Mouse (Mus musculus) frontal cortex, adult 2 months (tissue): Measurements from ENCODE around the gene Heatr4. TPM values are rescaled to one million over a fixed set of nuclear protein-coding genes. Genes with fewer than 3 reads are reported as not detected.
"Not testable (repeated sequence)": the region's sequence is repeated elsewhere in the genome, so short reads cannot be mapped to it uniquely, and the experiment has no call there.

Source experiments
- DNase-seq, 2 experiments: peaks; one replicate each; pipeline ENCODE4 v3.0.0; 2022; ENCODE audit warnings: low spot score in 1 of 2; ENCODE audit errors: extremely low spot score in 1 of 2
- polyA plus RNA-seq: library from polyadenylated mRNA; depleted of rRNA; stranded (reverse); fragments of >200 nt; gene quantifications from 2 replicates; pipeline ENCODE4 v1.2.3, GENCODE M21; 2012

The Heatr4 gene
- polyA plus RNA-seq, 1 experiment: 0.06 TPM

GRCm38 (mm10) chr12:83999237-83999636, 14.6 kb upstream of the Heatr4 start:
- DNase-seq: not testable (repeated sequence)

DNA sequence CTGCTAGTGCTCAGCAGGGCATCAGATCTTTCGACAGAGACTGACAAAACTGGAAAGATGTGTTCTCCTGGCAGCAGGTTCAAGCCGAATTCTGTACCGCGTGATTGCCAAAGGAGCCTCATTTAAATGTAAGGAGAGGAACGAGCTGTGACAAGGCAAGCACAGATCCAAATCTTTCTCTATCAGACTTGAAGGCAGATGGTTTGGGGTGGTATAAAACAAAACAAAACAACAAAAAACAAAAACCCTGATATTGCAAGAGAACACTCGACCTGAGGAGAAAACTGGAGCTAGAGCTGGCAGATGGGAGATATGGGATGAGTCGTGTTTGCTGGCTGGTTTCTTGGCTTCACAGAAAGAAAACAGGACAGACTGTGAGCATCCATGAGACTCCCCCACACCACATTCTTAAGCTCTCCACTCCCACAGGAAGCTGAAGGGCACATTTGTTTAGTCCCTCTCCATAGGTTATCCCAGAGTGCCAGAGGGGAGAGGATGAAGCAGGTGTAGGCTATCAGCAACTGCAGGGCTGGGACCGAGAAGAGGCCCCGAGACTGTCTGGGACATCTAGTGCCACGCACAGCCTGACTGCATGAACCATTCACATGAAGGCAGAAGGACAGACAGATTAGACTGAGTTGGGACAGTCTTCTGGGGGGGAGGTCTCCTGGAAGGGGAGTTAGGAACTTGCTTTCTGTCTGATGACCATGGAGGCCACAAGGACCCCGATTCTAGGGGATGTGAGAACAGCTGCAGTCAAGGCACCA, 13.9 kb upstream of the Heatr4 start:
- no peak for DNase-seq

DNA sequence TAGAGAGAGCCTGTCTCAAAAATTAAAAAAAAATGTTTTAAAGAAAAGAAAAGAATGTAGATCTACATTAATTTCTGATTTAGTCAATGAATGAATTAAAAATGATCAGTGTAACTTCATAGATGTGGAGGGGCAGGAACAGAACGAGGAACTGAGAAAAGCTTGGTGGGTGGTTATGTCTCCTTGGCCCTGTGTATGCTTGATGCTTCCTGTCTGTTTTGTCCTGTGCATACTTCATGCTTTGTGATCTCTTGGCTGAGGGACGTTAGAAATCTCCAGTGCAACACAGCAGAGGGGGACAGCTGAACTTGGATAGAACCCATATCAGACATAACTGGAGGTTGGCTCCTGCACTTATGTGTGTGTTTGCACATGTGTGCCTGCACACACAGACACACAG, 12.6 kb upstream of the Heatr4 start:
- no peak for DNase-seq

GRCm38 (mm10) chr12:83989378-83989777, 4.7 kb upstream of the Heatr4 start:
- DNase-seq: no peak

DNA sequence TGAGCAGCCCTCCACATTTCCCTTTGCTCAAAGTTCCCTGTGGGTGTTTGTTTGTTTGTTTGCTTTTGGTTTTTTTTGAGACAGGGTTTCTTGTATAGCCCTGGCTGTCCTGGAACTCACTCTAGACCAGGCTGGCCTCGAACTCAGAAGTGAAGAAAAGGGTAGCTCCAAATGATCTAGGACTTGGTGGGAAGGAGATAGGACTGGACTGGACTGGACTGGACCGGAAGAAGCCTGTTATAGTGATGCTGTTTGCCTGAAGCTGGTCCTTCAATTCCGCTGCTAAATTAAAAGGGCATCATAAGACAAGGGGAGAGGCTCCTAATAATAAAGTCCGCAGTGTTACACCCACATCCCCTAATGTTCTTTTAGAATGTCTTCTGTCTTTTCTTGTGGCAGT, 3.8 kb upstream of the Heatr4 start:
- no peak for DNase-seq

GRCm38 (mm10) chr12:83987583-83988441, 3.2 kb upstream of the Heatr4 start, which contains the start of gene Acot2:
Gene Acot2 (plus strand): TSS chr12:83987861.
- DNase-seq: peak; percentile 71 to 75

- no peak for DNase-seq
Measured at GRCm38 (mm10) chr12:83987242-83987582, 2.6 kb upstream of the Heatr4 start.

DNA sequence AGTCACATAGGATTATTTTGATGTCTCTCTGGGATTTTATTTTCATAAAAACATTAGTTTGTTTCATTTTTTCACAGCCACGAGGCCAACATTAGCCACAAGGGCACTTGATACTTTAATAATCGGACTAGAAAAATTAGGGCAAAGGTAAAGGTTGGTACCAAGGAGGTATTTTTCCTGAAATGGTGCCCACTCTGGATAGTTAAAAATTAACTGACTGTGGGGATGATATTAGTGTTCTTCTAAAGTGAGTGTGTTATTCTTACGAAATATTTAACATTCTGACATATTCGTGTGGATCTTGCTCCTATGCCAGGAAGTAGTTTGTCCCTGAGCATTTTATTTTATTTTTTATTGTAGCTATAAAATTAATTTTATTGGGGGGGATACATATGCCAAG, 3.0 kb downstream of the Heatr4 start:
- no peak for DNase-seq

DNA sequence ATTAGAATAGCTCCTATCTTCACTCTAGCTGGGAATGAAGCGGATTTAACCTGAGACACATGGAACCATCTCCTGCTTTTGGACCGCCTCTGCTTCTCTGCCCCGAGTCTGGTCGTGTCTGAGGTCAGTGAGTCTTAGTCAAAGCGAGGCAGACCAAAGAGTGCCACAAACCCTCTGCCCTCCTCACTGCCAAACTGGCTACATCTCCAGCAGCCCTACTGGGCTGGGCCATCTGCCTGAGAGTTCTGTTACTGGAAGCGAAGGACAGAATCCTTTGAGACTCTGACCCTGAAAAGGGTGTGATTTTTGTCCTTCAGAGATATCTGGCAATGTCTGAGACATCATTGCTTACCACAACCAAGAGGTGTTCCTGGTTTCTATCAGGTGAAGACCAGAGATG, 5.8 kb downstream of the Heatr4 start:
- no peak for DNase-seq

- DNase-seq: peak in 1 of 2 experiments; percentile 77
Measured at GRCm38 (mm10) chr12:83972117-83972516, 12.5 kb downstream of the Heatr4 start.

DNA sequence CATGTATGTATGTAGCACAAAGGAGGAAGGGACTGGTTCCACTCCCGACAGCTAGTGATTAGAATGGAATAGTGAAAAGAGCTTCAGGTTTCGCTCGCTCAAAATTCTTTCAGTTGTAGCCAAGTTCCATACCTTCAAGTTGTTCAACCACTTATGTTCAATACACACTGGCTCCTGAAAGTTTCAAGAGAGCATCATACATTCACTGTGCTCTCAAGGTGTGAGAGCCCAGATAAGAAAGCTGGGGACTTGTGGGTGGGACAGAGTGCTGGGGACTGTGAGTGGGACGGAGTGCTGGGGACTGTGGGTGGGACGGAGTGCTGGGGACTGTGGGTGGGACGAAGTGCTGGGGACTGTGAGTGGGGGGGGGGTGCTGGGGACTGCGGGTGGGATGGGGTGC, 19.4 kb downstream of the Heatr4 start:
- no peak for DNase-seq

- DNase-seq: no peak
Measured at GRCm38 (mm10) chr12:83958278-83958677, 26.4 kb downstream of the Heatr4 start.

DNA sequence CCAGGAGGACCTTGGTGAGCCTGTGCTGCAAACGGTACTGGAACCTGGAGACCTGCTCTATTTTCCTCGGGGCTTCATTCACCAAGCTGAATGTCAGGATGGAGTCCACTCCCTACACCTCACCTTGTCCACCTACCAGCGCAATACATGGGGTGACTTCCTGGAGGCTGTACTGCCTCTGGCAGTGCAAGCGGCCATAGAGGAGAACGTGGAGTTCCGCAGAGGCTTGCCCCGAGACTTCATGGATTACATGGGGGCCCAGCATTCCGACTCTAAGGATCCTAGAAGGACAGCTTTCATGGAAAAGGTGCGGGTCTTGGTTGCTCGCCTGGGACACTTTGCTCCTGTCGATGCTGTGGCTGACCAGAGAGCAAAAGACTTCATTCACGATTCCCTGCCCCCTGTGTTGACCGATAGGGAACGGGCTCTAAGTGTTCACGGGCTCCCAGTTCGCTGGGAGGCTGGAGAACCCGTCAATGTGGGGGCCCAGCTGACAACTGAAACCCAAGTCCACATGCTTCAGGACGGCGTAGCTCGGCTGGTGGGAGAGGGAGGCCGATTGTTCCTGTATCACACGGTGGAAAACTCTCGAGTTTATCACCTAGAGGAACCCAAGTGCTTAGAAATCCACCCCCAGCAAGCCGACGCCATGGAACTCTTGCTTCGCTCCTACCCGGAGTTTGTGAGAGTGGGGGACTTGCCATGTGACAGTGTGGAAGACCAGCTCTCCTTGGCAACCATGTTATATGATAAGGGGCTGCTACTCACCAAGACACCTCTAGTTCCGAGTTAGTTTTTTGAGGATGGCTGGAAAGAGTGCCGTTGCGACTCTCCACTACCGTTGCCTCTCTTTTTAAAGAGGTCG, 32.7 kb downstream of the Heatr4 start:
- DNase-seq: no peak

DNA sequence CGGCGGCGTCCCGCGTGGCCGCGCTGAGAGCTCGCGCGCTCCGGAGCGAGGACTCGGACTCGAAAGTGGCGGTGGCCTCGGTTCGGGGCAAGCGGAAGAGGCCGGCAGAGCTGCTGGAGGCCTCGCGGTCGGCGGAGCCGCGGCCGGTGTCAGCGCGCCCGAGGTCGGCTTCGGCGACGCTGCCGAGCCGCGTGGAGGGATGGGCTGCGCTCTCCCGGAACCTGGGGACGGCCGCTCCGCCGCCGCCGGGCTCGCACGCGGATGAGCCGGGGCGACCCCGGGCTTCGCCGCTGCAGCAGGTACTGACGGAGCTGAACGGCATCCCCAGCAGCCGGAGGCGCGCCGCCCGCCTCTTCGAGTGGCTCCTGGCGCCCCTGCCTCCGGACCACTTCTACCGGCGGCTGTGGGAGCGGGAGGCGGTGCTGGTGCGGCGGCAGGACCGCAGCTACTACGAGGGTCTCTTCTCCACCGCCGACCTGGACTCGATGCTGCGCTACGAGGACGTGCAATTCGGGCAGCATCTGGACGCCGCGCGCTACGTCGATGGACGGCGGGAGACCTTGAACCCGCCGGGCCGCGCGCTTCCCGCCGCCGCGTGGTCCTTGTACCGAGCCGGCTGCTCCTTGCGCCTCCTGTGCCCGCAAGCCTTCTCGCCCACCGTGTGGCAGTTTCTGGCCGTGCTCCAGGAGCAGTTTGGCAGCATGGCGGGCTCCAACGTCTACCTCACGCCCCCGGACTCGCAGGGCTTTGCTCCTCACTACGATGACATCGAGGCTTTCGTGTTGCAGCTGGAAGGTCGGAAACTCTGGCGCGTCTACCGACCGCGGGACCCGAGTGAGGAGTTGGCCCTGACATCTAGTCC, 33.6 kb downstream of the Heatr4 start:
- peak in 1 of 2 experiments; percentile 73 for DNase-seq

DNA sequence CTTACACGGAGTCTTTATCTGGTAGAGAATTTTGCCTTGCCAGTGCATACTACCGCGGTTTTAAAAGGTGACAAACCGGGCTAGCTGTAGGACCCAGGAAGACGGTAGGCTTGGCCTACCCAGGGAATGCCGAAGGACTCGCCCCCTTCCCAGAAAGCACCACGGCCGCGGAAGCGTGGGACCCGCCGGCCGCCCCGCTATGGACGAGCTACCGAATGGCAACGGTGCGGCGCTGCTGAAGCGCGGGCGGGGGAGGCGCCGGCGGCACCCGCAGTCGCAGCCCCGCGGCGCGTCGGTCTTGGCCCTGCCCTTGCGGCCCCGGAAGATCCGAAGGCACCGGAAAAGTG, 34.2 kb downstream of the Heatr4 start, which contains the start of gene Riox1:
TSS of gene Riox1 (plus strand) at position 116 of the 347 bp plus-strand sequence.
- peak; percentile 61 to 91 for DNase-seq

- no peak for DNase-seq
Measured at GRCm38 (mm10) chr12:83949776-83950492, 34.7 kb downstream of the Heatr4 start.

DNA sequence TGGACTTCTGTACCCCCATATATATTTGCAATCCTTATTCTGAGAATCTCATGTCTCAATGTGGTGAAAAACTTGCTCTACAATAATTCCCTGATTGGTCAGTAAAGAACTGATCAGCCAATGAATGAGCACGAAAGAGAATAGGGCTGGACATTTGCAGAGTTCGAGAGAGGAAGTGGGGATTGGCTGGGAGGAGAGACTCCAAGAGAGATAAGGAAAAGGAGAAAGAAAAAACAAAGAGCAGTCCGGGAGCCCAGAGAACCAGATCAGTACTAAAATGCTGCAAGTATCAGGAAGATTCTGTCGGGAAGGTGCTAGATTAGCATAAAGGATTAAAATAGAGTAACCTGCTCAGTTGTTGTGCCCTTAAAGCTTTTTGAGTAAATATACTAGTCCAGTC, 35.6 kb downstream of the Heatr4 start:
- no peak for DNase-seq

DNA sequence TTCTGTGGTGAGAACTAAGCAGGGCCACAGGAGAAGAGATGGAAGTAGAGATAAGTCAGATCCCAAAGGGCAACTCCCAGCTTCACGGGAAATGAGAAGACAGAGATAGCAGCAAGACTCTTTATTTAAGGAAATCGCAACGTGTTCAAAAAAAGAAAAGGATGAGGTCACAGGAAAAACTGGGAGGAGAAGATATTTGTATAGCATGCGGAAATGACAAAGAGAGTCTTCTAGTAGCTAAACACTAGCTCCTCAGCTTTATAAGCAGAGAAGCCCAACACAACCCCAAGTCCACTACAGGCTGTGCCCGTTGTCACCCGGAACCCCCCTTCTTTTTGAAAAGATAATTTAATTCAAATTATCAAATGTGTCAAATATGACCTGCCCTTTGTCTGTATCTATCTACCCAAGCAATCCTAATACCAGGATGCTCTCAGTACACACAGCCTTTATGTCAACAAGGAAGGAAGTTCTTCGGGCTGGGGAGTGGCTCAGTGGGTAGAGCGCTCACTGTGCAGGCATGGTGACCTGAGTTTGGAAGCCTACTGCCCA, 37.3 kb downstream of the Heatr4 start:
- peak in 1 of 2 experiments; percentile 45 for DNase-seq

DNA sequence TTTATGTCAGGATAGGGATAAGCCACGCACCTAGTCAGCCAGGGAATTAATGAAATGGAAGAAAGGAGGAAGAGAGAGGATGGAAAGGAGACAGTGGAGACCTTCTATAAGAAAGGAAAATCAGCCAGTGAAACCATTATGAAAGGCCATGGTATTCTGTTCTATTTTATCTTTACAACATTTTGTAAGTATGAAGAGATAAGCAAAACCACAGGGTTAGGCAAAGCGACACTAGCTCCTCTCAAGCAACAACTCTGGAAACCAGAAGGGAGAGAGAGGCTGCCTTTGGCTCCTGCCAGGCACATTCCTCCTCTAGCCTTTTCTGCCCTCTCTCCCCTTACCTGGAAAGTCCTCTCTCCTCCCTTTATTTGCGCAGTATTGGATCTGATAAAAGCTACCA, 42.7 kb downstream of the Heatr4 start:
- no peak for DNase-seq
